Mouse (Mus musculus) spleen, adult 12 weeks (tissue): ENCODE results near the gene Cir1.

Experiments
- DNase-seq: peaks from one replicate; pipeline ENCODE4 v3.0.0; 2022; ENCODE audit warnings: low spot score

Gene Cir1

DNA sequence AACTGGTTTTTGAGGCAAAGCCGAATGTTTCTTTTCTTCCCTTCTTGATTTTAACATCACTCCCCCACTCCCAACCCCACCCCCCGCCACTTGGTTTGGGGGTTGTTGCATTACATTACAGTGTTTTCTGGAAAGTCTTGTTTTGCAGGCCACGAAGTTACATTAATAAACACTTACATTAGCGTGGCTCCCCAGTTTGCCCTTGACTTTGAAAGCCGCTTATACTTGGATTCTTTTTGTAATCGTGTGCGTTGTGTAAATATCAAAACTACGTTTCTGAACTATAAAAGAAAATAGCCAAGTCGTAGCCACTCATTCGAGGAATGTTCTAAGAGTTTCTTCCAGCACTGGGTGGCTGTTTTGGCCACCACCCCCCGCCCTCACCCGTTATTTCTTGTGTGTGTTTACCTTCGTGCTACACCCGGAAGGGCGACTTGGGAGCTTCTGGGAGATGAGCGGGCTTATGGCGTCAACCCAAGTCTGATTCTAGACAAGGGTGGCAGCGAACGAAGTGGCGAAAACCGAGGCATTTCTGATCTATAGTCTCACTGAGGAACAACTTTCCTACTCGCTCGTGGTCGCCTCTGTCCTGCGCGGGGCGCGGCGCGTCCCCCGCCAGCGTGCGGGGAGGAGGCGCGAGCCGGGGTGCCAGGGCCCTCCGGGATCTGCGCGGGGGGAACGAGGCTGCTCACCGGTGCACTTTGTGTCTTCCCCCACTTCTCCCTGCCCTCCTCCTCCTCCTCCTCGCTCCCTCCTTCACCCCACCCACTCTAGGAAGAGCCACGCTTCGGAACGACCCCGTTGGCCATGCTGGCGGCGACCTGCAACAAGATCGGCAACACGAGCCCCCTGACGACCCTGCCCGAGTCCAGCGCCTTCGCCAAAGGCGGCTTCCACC, 39.9 kb downstream of the Cir1 start:
- DNase-seq: no peak

DNA sequence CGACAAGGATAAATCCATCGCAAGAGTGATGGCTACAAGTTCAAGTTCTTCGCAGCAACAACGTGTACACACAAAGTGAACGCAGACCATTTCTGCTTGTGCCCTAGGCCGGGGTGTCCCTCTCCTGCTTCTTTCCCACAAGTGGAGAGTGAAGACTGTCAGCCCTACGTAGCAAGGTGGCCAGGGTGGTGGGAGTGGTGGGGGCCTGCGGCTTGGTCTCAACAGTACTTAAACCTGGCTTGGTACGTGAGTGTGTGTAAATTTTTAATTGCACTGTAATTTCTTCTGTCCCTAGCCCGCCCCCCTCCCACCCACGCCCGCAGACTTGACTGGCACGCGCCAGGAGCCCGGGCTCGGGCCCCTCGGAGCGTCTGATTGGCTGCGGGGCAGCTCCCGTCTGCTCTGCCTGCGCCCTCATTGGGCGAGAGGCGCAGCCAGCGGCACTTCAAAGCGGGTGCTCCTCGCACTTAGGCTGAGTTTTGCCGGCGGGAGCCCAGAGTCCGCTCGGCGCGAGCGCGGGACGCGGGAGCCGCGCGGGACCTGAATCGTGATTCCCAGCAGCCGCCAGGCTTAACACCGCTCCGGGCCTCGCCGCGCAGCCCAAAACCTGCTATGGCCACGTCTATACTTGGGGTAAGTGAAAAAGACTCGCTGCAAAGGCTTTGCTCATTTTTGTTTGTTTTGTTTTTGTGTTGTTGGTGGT, 40.9 kb downstream of the Cir1 start, which contains the start of gene Sp9:
Gene Sp9, plus strand, starts transcription at position 467 of the 703 bp plus-strand sequence.
- no peak for DNase-seq

DNA sequence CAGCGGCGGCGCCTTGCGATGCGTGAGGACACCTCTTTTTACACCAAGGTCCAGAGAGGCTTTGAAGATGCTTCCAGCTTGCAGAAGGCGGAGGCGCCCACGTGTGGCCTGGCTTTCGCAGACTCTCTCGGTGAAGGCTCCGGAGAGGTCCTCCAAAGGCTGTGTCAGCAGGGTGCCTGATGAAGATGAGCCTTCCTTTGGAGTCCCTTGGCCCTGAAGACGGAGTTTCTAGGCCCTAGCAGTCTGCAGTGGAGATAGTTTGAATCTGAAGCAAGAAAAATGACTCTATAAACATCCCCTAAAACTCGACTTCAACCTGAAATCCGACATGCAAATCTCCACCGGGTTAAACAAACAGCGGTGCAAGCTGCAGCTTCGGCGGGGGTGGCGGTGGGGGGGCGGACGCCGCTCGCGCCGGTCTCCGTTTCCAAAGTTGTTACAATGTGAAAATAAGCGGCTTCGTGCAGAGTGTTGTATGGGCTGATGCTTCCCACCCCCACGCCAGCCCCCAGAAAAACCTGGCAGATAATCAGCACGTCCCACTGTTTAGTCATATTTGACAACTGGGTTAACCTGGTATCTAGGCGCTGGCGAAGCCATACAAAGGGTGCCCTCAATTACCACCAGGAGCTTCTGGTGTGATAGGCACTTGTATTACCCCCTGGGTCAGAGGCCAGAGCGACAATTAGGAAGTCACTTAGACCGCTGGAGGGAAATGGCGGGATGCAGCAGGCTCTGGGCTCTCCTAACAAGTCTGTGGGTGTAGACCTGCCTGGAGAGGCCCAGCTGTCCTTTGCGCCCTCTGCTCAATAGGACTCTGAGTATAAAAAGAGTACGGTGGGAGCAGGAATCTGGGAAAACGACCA, 41.7 kb downstream of the Cir1 start:
- no peak for DNase-seq

DNA sequence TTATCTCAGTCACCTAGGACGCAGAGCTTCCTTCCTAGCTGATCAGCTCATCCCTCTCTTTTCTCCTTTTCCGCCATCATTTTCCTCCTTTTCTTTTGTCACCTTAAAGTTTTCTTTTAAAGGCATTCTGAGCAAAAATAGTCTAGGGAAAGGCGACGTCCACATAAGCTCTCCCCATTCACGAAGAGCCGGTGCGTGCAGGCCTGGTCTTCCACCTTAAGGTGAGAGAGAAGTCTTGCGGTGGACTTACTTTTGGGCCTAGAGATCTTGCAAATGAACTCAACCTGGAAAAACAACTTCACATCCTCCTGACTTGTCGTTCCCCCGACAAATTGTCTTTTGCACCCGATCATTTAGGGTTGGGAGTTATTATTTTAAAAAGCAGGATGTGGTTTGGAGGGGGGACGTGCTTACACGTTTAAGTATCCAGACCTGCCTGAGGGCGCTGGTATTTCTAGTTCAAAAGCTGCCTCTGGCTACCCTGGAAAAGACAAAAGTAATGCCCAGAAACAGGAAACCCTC, 42.4 kb downstream of the Cir1 start:
- no peak for DNase-seq

DNA sequence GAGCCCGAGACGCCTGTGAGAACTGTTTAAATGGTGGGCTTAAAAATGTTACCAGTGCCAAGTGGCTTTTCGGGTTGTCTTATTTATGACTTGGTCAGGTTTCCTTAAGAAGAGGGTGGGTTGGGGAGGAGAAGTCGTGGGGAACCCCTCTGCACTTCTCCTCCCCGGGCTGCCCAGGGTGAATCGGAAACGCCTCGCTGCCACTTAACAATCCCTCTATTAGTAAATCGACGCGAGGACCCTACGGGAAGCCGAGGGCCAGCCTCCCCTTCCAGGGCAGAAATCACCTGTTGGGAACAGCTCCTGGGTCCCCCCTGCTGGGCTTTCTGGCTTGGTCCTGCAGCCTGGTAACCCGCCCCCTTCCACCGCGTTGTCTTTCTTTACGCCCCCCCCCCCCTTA, 42.8 kb downstream of the Cir1 start:
- DNase-seq: no peak

DNA sequence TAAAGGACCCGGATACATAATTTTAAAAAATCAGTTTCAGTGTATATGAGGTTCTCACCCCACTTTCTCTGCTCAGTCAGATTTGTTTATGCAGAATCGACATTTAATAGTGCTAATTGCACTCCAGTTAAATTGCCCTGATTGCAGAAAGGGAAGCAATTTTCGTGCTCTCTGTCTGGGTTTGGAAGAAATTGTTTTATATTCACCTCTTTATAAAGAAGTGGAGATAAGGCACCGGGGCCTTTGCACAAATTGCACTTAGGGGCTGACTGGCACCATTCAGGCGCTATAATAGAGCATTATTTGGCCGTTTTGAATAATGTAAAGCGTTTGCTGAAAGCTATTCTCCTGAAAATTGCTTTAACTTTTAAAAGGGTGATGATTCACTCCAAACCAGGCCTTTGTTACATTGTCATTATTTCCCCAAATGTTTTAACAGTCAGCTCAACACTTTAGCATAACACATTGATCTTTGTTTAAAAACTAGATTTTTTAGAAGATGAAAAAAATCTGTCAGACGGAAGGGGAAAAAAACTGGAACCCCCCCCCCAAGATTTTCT, 43.6 kb downstream of the Cir1 start:
- no peak for DNase-seq

DNA sequence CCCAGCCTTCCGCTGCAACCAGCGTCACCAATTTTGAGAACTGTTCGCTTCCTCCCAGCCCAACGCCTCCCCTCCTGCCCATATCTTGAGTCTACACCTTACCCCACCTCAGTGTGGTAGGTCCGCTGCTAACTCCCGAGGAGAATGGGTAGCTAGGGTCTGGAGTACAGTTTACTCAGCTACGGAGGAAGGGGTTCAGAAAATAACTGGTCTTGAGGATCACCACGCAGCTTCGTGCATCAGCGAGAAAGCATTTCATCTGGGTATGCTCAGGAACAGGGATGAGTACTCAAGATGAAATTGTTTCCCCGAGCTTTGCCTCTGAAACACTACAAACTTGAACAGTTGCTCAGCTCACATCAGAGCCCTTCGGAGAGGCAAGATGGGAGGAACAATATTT, 44.2 kb downstream of the Cir1 start:
- no peak for DNase-seq

DNA sequence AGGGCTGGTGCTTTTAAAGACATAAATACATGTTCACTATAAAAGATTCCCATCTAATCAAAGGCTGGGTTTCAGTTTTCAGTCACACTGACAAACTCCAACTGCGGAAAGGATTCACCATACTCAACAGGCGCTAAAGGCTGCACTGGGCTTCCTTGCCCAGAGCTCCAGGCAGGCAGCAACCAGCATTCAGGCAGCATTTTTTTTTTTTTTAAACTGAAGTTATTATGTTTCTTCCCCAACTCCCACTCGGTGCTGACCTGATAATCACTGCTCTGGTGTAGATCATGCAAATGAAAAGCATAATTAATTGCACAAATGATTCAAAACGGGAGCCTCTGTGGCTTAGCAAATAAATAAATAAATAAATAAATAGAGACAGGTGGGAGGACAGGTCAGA, 44.7 kb downstream of the Cir1 start:
- no peak for DNase-seq

DNA sequence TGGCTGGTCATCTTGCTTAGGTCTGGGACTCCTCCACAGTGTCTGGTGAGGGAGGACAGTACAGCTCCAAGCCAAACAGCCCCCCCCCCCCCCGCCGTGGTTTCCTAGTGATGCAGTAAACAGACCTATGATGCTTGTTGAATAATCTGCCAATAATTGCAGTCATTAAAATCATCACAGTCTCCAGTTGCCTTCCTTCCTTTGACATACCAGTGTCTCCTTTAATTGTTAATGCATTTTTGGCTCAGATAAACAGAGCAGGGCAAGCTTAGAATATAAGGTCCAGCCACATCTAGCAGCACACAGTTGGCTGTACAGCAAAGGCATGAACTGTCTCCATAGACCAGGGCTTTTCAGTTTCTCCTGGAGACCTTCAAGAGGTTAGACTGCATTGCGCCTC, 45.3 kb downstream of the Cir1 start:
- DNase-seq: no peak

DNA sequence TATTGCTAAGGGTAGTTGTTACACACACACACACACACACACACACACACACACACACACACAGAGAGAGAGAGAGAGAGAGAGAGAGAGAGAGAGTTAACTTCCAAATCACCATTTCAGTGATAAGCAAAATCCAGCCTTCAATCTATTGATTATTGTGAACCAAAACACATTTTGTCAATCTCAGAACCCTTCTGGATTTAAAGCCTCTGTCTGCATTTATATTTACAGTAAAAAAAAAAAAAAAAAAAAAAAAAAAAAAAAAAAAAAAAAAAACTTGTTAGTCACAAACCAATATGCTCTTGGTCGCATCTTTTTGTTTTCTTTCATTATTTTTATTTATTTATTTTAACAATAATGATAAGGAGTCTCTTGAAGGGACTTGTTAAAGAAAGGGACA, 45.9 kb downstream of the Cir1 start:
- no peak for DNase-seq

DNA sequence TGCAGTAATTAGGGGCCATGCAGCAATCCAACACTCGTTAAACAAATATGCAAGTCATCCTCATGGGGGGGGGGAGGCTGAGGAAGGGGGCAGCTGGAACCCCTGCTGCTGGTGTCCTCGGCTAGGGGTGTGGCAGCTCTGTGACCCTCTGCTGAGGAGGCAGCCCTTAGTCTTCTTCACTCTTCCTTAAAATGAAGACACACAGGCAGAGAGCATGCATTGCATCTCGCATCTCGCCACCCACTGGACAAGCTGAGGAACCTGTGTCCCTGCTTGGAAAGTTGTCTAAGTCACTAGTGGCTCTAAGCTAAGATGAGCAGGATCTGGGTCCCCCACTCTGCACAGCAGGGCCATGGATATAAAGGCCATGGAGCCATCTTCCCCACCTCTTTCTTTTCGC, 46.5 kb downstream of the Cir1 start:
- DNase-seq: no peak

DNA sequence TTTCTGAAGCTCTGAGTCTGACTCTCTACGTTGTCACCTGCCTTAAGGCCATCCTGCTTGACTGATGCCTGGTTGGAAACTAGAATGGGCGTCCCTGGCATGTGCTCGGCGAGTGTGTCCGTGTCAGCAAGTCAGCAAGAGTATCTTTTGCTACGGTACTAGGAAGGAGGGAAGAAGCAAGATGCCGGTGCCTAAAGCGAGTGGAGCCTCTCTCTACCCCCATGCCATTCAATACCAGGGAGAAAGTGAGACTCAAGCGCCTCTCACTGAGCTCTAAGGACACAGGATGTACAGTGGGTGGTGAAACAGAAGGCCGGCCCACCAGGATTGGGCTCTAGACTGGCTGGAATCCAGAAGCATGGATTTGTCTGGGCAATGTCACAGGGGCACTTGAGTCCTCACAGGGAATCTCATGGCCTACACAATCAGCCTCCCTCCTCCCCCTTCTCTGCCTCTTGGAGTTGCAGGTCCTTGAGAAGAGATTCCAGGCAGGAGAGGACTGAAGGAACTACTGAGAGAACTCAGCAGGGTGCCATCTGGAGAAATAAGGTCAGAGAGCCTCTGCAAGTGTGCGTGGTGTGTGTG, 47.8 kb downstream of the Cir1 start:
- no peak for DNase-seq

DNA sequence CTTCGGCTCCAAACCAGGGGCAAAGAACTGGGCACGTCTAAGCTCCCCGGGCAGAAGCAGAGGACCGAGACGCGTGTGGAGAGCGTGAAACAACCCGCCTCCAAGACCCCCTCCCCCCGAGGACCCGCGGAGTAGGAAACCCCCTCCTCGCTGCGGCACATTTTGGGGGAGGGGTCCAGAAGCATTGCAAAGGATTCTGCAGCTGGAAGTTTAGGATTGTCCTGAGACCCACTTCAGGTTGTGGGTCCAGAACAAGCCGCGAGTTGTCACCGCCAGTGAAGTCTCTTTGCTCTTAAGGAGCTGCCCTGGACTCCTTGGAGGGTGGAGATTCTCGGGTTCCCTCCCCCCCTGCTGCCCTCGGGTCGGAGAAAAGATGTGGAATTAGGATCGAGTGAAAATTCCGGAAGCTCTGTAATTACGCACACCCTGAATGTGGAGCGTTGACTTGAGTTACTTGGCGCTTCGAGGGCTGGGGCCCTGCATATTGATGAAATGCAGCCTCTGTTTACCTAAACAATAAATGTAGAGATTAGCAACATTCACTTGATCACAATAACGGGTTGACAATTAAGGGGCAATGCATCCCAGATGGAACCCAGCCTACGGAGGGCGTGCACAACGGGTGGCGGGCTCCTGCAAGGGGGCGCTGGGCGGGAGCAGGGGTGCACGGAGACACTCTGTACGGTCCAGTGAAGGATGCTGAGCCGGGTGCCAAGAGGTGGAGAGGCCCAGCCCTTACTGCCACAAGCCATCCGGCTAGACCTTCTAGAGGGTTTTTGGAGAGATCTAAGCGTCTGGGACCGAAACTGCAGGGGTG, 48.5 kb downstream of the Cir1 start:
- no peak for DNase-seq

DNA sequence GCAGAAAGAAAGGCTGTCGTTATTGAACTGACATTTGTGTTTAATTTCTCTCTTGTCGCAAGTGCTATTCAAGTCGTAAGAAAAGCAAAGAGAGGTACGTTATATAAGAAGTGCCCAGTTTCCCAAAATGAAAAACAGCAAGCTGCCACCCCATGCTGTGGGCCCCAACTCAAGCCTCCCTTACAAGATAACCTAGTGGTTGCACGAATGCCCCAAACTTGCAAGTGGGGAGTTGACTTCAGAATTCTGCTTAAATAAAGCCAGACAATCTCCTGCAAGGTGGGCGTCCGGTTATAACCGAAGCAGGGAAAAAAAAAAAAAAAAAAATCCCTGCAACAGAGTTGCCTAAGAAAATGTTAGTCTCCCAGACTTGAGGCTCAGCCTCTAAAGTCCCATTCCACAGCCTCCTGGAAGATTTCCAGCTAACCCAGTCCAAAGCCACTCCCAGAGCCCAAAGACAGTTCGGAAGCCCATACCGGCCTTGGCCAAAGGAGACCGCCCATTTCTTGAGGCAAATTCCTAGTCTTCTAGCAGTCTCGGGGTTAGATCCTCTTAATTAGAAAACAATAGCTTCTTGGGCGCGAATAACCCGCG, 49.2 kb downstream of the Cir1 start:
- DNase-seq: no peak

DNA sequence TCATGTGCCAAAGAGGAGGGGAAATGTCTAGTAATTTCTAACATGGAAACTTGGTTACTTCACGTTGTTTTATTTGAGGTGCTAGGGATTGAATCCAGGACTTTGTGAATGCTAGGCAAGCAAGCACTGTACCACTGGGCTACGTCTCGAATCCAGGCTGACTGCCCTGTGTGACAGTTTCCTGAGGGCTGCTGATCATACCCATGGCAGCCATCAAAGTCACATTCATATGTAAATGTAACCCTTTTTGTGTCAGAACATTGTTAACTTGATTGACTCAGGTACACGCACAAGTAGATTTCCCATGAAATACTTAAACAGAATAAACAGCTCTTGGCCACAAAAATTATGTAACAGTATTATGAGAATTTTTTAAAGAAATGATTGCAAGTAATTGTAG, 63.8 kb downstream of the Cir1 start:
- DNase-seq: no peak

DNA sequence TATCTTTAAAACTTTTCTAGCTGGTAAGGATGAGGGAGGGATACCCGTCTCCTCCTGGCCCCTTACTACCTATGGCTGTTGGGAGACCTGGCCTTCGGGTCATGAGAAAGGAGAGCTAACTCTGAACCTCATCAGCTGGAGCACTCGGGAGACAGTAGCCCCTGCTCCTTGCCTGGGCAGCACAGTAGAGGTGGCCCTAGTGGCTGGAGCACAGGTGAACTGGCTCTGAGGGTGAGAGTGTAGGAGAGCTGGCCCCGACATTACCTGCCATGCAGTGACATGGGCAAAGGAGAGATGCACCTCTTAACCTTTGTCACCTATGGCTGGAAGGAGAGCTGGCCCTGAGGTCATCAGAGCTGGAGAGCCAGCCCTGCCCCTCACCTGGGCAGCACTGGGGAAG, 71.2 kb downstream of the Cir1 start:
- DNase-seq: no peak
